Mouse (Mus musculus) midbrain, embryonic 12.5 days (tissue): ENCODE data around the gene Riox2. TPM values are rescaled to one million over a fixed set of nuclear protein-coding genes. Genes with fewer than 3 reads are reported as not detected.
"Not testable (repeated sequence)": the region's sequence is repeated elsewhere in the genome, so short reads cannot be mapped to it uniquely, and the experiment has no call there.

Experiments
- ATAC-seq: fragments of 200-750 bp; cut with Nextera tagmentation; 2 replicates; pipeline ENCODE4 v1.8.0; 2017; ENCODE audit warnings: low read depth, moderate TSS enrichment, moderate library complexity; ENCODE audit not compliant: low FRiP score
- H3K27ac ChIP-seq: fragments of 300-500 bp; sonication (generic); replicated peaks from 2 replicates; pipeline ENCODE4 v1.5.1; 2016; ENCODE audit warnings: mild to moderate bottlenecking
- H3K27me3 ChIP-seq: fragments of 300-500 bp; sonication (generic); 2 replicates; pipeline ENCODE4 v1.6.1; 2016; ENCODE audit warnings: mild to moderate bottlenecking
- H3K36me3 ChIP-seq: fragments of 300-500 bp; sonication (generic); 2 replicates; pipeline ENCODE4 v1.6.1; 2016
- H3K4me1 ChIP-seq: fragments of 300-500 bp; sonication (generic); 2 replicates; pipeline ENCODE4 v1.6.1; 2016
- H3K4me2 ChIP-seq: fragments of 300-500 bp; sonication (generic); replicated peaks from 2 replicates; pipeline ENCODE4 v1.6.1; 2016; ENCODE audit warnings: mild to moderate bottlenecking, moderate library complexity
- H3K4me3 ChIP-seq: fragments of 300-500 bp; sonication (generic); 2 replicates; pipeline ENCODE4 v1.5.1; 2016; ENCODE audit warnings: mild to moderate bottlenecking
- H3K9ac ChIP-seq: fragments of 300-500 bp; sonication (generic); replicated peaks from 2 replicates; pipeline ENCODE4 v1.6.1; 2016; ENCODE audit warnings: mild to moderate bottlenecking, moderate library complexity
- H3K9me3 ChIP-seq: fragments of 300-500 bp; sonication (generic); 2 replicates; pipeline ENCODE4 v1.6.1; 2016; ENCODE audit warnings: mild to moderate bottlenecking
- WGBS: fragments of 180-500 bp; shearing (Covaris S2); methylation state at CpG from one replicate; pipeline ENCODE4 v1.1.7; 2016; 5-methylcytosine and 5-hydroxymethylcytosine counted together
- polyA plus RNA-seq: library from polyadenylated mRNA; unstranded; fragments of >200 nt; fragmentation: Nextera tagmentation; extraction: Ambion mirVana; gene quantifications from 2 replicates; pipeline ENCODE4 v1.2.1, GENCODE M21; 2016

Gene Riox2
- polyA plus RNA-seq: 19.3 and 19.9 TPM in 2 replicates

GRCm38 (mm10) chr16:59471637-59472278 is at the start of gene Riox2:
Gene Riox2 (plus strand): TSS chr16:59471775.
- Histone ChIP-seq H3K4me2 (peak within 1 kb of the TSS; percentile 75), H3K27ac (no peak within 1 kb of the TSS), H3K36me3 (no peaks in the 10 kb centered on the region), H3K4me1 (peaks cover 4% of the 10 kb centered on the region; the same call in 1 of the 2 replicates), H3K27me3 (no peaks in the 10 kb centered on the region), H3K9me3 (no peaks in the 10 kb centered on the region), H3K4me3 (peak within 1 kb of the TSS; percentile 60), H3K9ac (peak within 1 kb of the TSS; percentile 53)
- 2% methylated on average over 56 of the region's 56 CpGs for WGBS
- peak; percentile 96 for ATAC-seq

- Histone ChIP-seq H3K27me3 (no peaks in the 10 kb centered on the region), H3K36me3 (no peaks in the 10 kb centered on the region), H3K4me1 (no peaks in the 10 kb centered on the region), H3K9me3 (no peaks in the 10 kb centered on the region), H3K27ac (no peak overlapping the region), H3K4me3 (no peak overlapping the region), H3K9ac (no peak overlapping the region), H3K4me2 (no peak overlapping the region)
- WGBS: 72% methylated on average over 7 of the region's 7 CpGs
- ATAC-seq: peak; percentile 58; the same call in 1 of the 2 replicates
These were observed 43.6 kb upstream of the Riox2 start for GRCm38 (mm10) chr16:59427960-59428359.

GRCm38 (mm10) chr16:59433181-59433580 is 38.4 kb upstream of the Riox2 start:
- no peak overlapping the region for H3K9ac ChIP-seq
- 75% methylated on average over 11 of the region's 11 CpGs for WGBS
- no peaks in the 10 kb centered on the region for H3K9me3 ChIP-seq
- H3K4me2 ChIP-seq: no peak overlapping the region
- no peaks in the 10 kb centered on the region for H3K36me3 ChIP-seq
- ATAC-seq: no peak
- no peak overlapping the region; the same call in 1 of the 2 replicates for H3K27ac ChIP-seq
- no peaks in the 10 kb centered on the region for H3K4me1 ChIP-seq
- no peaks in the 10 kb centered on the region for H3K27me3 ChIP-seq
- no peak overlapping the region for H3K4me3 ChIP-seq

- 86% methylated on average over 7 of the region's 7 CpGs for WGBS
- Histone ChIP-seq H3K9me3 (no peaks in the 10 kb centered on the region), H3K4me3 (no peak overlapping the region), H3K27me3 (no peaks in the 10 kb centered on the region), H3K9ac (no peak overlapping the region), H3K4me2 (no peak overlapping the region), H3K4me1 (no peaks in the 10 kb centered on the region), H3K36me3 (no peaks in the 10 kb centered on the region), H3K27ac (no peak overlapping the region)
- ATAC-seq: no peak
These were observed 26.6 kb upstream of the Riox2 start for GRCm38 (mm10) chr16:59444880-59445559.

GRCm38 (mm10) chr16:59448181-59448580 is 23.4 kb upstream of the Riox2 start:
- no peak overlapping the region for H3K9ac ChIP-seq
- H3K9me3 ChIP-seq: no peaks in the 10 kb centered on the region
- 81% methylated on average over 1 of the region's 1 CpGs for WGBS
- no peak overlapping the region for H3K27ac ChIP-seq
- no peaks in the 10 kb centered on the region for H3K36me3 ChIP-seq
- H3K27me3 ChIP-seq: no peaks in the 10 kb centered on the region
- ATAC-seq: no peak
- no peak overlapping the region for H3K4me3 ChIP-seq
- no peaks in the 10 kb centered on the region for H3K4me1 ChIP-seq
- H3K4me2 ChIP-seq: no peak overlapping the region

GRCm38 (mm10) chr16:59449092-59449491 is 22.5 kb upstream of the Riox2 start:
- Histone ChIP-seq H3K27me3 (no peaks in the 10 kb centered on the region), H3K4me3 (no peak overlapping the region), H3K9ac (no peak overlapping the region), H3K27ac (no peak overlapping the region), H3K4me1 (no peaks in the 10 kb centered on the region), H3K9me3 (no peaks in the 10 kb centered on the region), H3K4me2 (no peak overlapping the region), H3K36me3 (no peaks in the 10 kb centered on the region)
- ATAC-seq: no peak

- no peaks in the 10 kb centered on the region for H3K27me3 ChIP-seq
- H3K9me3 ChIP-seq: no peaks in the 10 kb centered on the region
- no peak overlapping the region for H3K9ac ChIP-seq
- WGBS: 88% methylated on average over 5 of the region's 5 CpGs
- no peak overlapping the region for H3K4me2 ChIP-seq
- H3K27ac ChIP-seq: no peak overlapping the region
- H3K4me1 ChIP-seq: no peaks in the 10 kb centered on the region
- ATAC-seq: no peak
- no peaks in the 10 kb centered on the region for H3K36me3 ChIP-seq
- no peak overlapping the region for H3K4me3 ChIP-seq
These were observed 19.8 kb upstream of the Riox2 start for GRCm38 (mm10) chr16:59451813-59452212.

- not testable (repeated sequence) for H3K27ac ChIP-seq
These were observed 12.2 kb upstream of the Riox2 start for GRCm38 (mm10) chr16:59459259-59459861.

GRCm38 (mm10) chr16:59463567-59463966 is 8.0 kb upstream of the Riox2 start:
- 0 out of 2 replicates have a peak, but pooled peaks cover 4% of the 10 kb centered on the region for H3K9me3 ChIP-seq
- no peaks in the 10 kb centered on the region for H3K27me3 ChIP-seq
- no peak overlapping the region for H3K27ac ChIP-seq
- H3K4me2 ChIP-seq: no peak overlapping the region
- no peaks in the 10 kb centered on the region for H3K36me3 ChIP-seq
- H3K4me1 ChIP-seq: no peaks in the 10 kb centered on the region
- 80% methylated on average over 4 of the region's 4 CpGs for WGBS
- H3K4me3 ChIP-seq: no peak overlapping the region
- no peak for ATAC-seq
- no peak overlapping the region for H3K9ac ChIP-seq

More at GRCm38 (mm10) chr16:59459259-59459861, 12.2 kb upstream of the Riox2 start:
- H3K4me3 ChIP-seq, ATAC-seq, H3K27me3 ChIP-seq, H3K9me3 ChIP-seq, H3K36me3 ChIP-seq, H3K4me1 ChIP-seq, H3K4me2 ChIP-seq, H3K9ac ChIP-seq: not testable (repeated sequence)
- 73% methylated on average over 5 of the region's 5 CpGs for WGBS

GRCm38 (mm10) chr16:59463973-59464372 is 7.6 kb upstream of the Riox2 start:
- Histone ChIP-seq H3K4me1 (no peaks in the 10 kb centered on the region), H3K9ac (no peak overlapping the region), H3K4me2 (no peak overlapping the region), H3K36me3 (no peaks in the 10 kb centered on the region), H3K4me3 (no peak overlapping the region), H3K9me3 (0 out of 2 replicates have a peak, but pooled peaks cover 4% of the 10 kb centered on the region), H3K27me3 (no peaks in the 10 kb centered on the region), H3K27ac (no peak overlapping the region)
- 90% methylated on average over 6 of the region's 6 CpGs for WGBS
- ATAC-seq: no peak

GRCm38 (mm10) chr16:59469846-59470245 is 1.7 kb upstream of the Riox2 start:
- WGBS: 82% methylated on average over 1 of the region's 1 CpGs
- Histone ChIP-seq H3K27ac (no peak overlapping the region), H3K36me3 (no peaks in the 10 kb centered on the region), H3K9ac (no peak overlapping the region), H3K4me2 (no peak overlapping the region), H3K4me3 (no peak overlapping the region), H3K9me3 (0 out of 2 replicates have a peak, but pooled peaks cover under 1% of the 10 kb centered on the region), H3K4me1 (peaks cover 4% of the 10 kb centered on the region; the same call in 1 of the 2 replicates), H3K27me3 (no peaks in the 10 kb centered on the region)
- ATAC-seq: no peak

GRCm38 (mm10) chr16:59472546-59472945 is 971 bp downstream of the Riox2 start:
- H3K4me3 ChIP-seq: peak overlapping the region; percentile 60
- peaks cover 4% of the 10 kb centered on the region; the same call in 1 of the 2 replicates for H3K4me1 ChIP-seq
- WGBS: 61% methylated on average over 6 of the region's 6 CpGs
- H3K9ac ChIP-seq: peak overlapping the region; percentile 53; the same call in 1 of the 2 replicates
- H3K27me3 ChIP-seq: no peaks in the 10 kb centered on the region
- no peaks in the 10 kb centered on the region for H3K9me3 ChIP-seq
- no peak overlapping the region for H3K27ac ChIP-seq
- H3K36me3 ChIP-seq: no peaks in the 10 kb centered on the region
- ATAC-seq: no peak
- peak overlapping the region; percentile 75 for H3K4me2 ChIP-seq
